In genomic region chrX:152635397-152635796, GRCm38 (mm10) we compare ENCODE assay signal across 24 mouse cellular contexts.
"Had no signal": no experiment of that assay in that cellular context is flagged by ENCODE, and none has a peak within 500 bp of the region (broad histone marks: within the 10 kb centered on the region; RNA-seq: fewer than 3 reads in every experiment).

No protein-coding gene starts in this region.

- ATAC-seq: forebrain, embryonic 16.5 days; hindbrain, postnatal 0 days; intestine, postnatal 0 days had no signal

- H3K4me3 ChIP-seq: heart, adult 2 months; heart, embryonic 13.5 days; heart, embryonic 15.5 days; hindbrain, embryonic 13.5 days; hindbrain, embryonic 15.5 days; kidney, embryonic 15.5 days; layer of hippocampus, adult 2 months; limb, embryonic 13.5 days; limb, embryonic 15.5 days had no signal

- H3K27me3 ChIP-seq: heart, embryonic 13.5 days; heart, embryonic 15.5 days had no signal

- H3K9ac ChIP-seq: heart, embryonic 13.5 days; heart, embryonic 15.5 days; hindbrain, embryonic 13.5 days; hindbrain, embryonic 15.5 days; kidney, embryonic 15.5 days; limb, embryonic 13.5 days; limb, embryonic 15.5 days had no signal

- H3K36me3 ChIP-seq: heart, embryonic 13.5 days; heart, embryonic 15.5 days; hindbrain, embryonic 13.5 days; hindbrain, embryonic 15.5 days; kidney, embryonic 15.5 days; limb, embryonic 13.5 days; limb, embryonic 15.5 days had no signal

- H3K9me3 ChIP-seq: heart, embryonic 13.5 days; heart, embryonic 15.5 days; hindbrain, embryonic 13.5 days; hindbrain, embryonic 15.5 days; kidney, embryonic 15.5 days; limb, embryonic 13.5 days; limb, embryonic 15.5 days had no signal

- H3K27ac ChIP-seq: heart, adult 2 months; heart, embryonic 13.5 days; heart, embryonic 15.5 days; hindbrain, embryonic 13.5 days; hindbrain, embryonic 15.5 days; hindbrain, postnatal 0 days; kidney, embryonic 15.5 days; layer of hippocampus, adult 2 months; limb, embryonic 13.5 days; limb, embryonic 15.5 days had no signal

- H3K4me2 ChIP-seq: heart, embryonic 11.5 days; heart, embryonic 13.5 days; heart, embryonic 15.5 days; hindbrain, embryonic 13.5 days; hindbrain, embryonic 15.5 days; kidney, embryonic 15.5 days; limb, embryonic 13.5 days; limb, embryonic 15.5 days had no signal

- H3K4me1 ChIP-seq: heart, embryonic 13.5 days; heart, embryonic 15.5 days; hindbrain, embryonic 13.5 days; hindbrain, embryonic 15.5 days; kidney, embryonic 15.5 days; limb, embryonic 13.5 days; limb, embryonic 15.5 days had no signal

- DNase-seq: gastrocnemius, postnatal 14 days; gastrocnemius, postnatal 36 days; heart, adult 11 months; heart, adult 2 months; heart, postnatal 14 days; heart, postnatal 36 days; kidney, adult 2 months; kidney, adult 9 months; kidney, postnatal 10 days; kidney, postnatal 25 days; kidney, postnatal 4 days; left cerebral cortex, postnatal 4 days had no signal
